Mouse (Mus musculus): ENCODE measurements at regions not wholly inside any gene's neighbourhood (a gene's known extent, or its start where the extent isn't known, plus 50 kb on each side); places are given as distances from the start of the nearest gene placed in this dataset.

DNA sequence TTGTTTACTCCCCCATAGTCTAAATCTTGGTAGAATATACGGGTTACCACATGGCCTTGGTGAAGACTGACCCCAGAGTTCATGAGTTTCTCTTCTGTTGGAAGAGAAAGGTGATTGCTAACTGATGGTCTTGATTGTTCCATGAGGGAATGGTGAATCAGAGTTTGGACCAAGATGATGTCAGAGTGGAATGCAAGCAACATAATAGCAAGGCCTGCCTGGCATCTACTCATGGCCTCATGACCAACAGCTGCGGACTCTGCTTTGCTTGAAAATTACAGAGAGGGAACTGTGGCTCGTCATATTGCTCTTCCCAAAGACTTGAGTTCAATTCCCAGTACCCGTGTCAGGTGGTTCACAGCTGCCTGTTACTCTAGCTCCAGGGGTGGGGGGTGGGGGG is 205.9 kb upstream of the Pgrmc2 start:
- TF ChIP-seq CTCF (IDR thresholded peaks at IDR 0.05; ENCODE audit: control insufficient read depth, insufficient read depth, insufficient read length) (no peak), MAX (IDR thresholded peaks at IDR 0.05) (peak; percentile 85), MYOD1 (IDR thresholded peaks at IDR 0.05; ENCODE audit: control insufficient read depth, insufficient read length, low read depth) (peak; percentile 90), FOSL1 (IDR thresholded peaks at IDR 0.05; ENCODE audit: insufficient read depth, low read length, poor library complexity, severe bottlenecking) (peak; percentile 37), USF1 (IDR thresholded peaks at IDR 0.05; ENCODE audit: low read depth) (peak; percentile 60), CEBPB (IDR thresholded peaks at IDR 0.05; ENCODE audit: low read depth) (no peak), MYOG (IDR thresholded peaks at IDR 0.05; ENCODE audit: control insufficient read depth, extremely low read depth, insufficient read length) (no peak)

All from C2C12 (cell line).